Mouse (Mus musculus): ENCODE measurements at regions not wholly inside any gene's neighbourhood (a gene's known extent, or its start where the extent isn't known, plus 50 kb on each side); places are given as distances from the start of the nearest gene placed in this dataset.

GRCm38 (mm10) chr9:47054595-47054994 lies 56.1 kb downstream of the Gm4791 start:
- DNase-seq (ENCODE audit: low read depth, low spot score) = no peak

- no peak for DNase-seq (ENCODE audit: low read depth, low spot score)
These were observed 57.0 kb downstream of the Gm4791 start for GRCm38 (mm10) chr9:47055558-47055957.

- DNase-seq (ENCODE audit: low read depth, low spot score) = no peak
These were observed 60.9 kb downstream of the Gm4791 start for GRCm38 (mm10) chr9:47059339-47060005.

GRCm38 (mm10) chr9:47060757-47061156 lies 62.2 kb downstream of the Gm4791 start:
- DNase-seq (ENCODE audit: low read depth, low spot score) = no peak

GRCm38 (mm10) chr9:47062516-47062915 lies 64.0 kb downstream of the Gm4791 start:
- DNase-seq (ENCODE audit: low read depth, low spot score) = no peak

GRCm38 (mm10) chr9:47063751-47064150 lies 65.2 kb downstream of the Gm4791 start:
- DNase-seq (ENCODE audit: low read depth, low spot score) = no peak

GRCm38 (mm10) chr9:47064463-47065032 lies 66.0 kb downstream of the Gm4791 start:
- DNase-seq (ENCODE audit: low read depth, low spot score) = peak; percentile 20

- DNase-seq (ENCODE audit: low read depth, low spot score) = no peak
These were observed 70.9 kb downstream of the Gm4791 start for GRCm38 (mm10) chr9:47069436-47069835.

- no peak for DNase-seq (ENCODE audit: low read depth, low spot score)
These were observed 72.4 kb downstream of the Gm4791 start for GRCm38 (mm10) chr9:47070958-47071357.

- no peak for DNase-seq (ENCODE audit: low read depth, low spot score)
These were observed 78.4 kb downstream of the Gm4791 start for GRCm38 (mm10) chr9:47076946-47077345.

GRCm38 (mm10) chr9:47077416-47077815 lies 78.9 kb downstream of the Gm4791 start:
- DNase-seq (ENCODE audit: low read depth, low spot score) = no peak

GRCm38 (mm10) chr9:47077945-47078344 lies 79.4 kb downstream of the Gm4791 start:
- DNase-seq (ENCODE audit: low read depth, low spot score) = no peak

- DNase-seq (ENCODE audit: low read depth, low spot score) = no peak
These were observed 82.9 kb downstream of the Gm4791 start for GRCm38 (mm10) chr9:47081407-47081806.

- no peak for DNase-seq (ENCODE audit: low read depth, low spot score)
These were observed 93.3 kb downstream of the Gm4791 start for GRCm38 (mm10) chr9:47091796-47092195.

GRCm38 (mm10) chr9:47095656-47096055 lies 97.1 kb downstream of the Gm4791 start:
- no peak for DNase-seq (ENCODE audit: low read depth, low spot score)

- DNase-seq (ENCODE audit: low read depth, low spot score) = no peak
These were observed 104.8 kb downstream of the Gm4791 start for GRCm38 (mm10) chr9:47103316-47103715.

- no peak for DNase-seq (ENCODE audit: low read depth, low spot score)
These were observed 105.4 kb downstream of the Gm4791 start for GRCm38 (mm10) chr9:47103966-47104365.

GRCm38 (mm10) chr9:47108096-47108495 lies 109.6 kb downstream of the Gm4791 start:
- DNase-seq (ENCODE audit: low read depth, low spot score) = no peak

GRCm38 (mm10) chr9:47119253-47119652 lies 120.7 kb downstream of the Gm4791 start:
- no peak for DNase-seq (ENCODE audit: low read depth, low spot score)

- DNase-seq (ENCODE audit: low read depth, low spot score) = no peak
These were observed 124.6 kb downstream of the Gm4791 start for GRCm38 (mm10) chr9:47123113-47123512.

GRCm38 (mm10) chr9:47125517-47125916 lies 127.0 kb downstream of the Gm4791 start:
- DNase-seq (ENCODE audit: low read depth, low spot score) = no peak

GRCm38 (mm10) chr9:47126236-47126635 lies 127.7 kb downstream of the Gm4791 start:
- DNase-seq (ENCODE audit: low read depth, low spot score) = peak; percentile 27

GRCm38 (mm10) chr9:47127756-47128424 lies 129.3 kb downstream of the Gm4791 start:
- no peak for DNase-seq (ENCODE audit: low read depth, low spot score)

Measured in mesoderm, embryonic 11.5 days (tissue).